In the genomic region with DNA sequence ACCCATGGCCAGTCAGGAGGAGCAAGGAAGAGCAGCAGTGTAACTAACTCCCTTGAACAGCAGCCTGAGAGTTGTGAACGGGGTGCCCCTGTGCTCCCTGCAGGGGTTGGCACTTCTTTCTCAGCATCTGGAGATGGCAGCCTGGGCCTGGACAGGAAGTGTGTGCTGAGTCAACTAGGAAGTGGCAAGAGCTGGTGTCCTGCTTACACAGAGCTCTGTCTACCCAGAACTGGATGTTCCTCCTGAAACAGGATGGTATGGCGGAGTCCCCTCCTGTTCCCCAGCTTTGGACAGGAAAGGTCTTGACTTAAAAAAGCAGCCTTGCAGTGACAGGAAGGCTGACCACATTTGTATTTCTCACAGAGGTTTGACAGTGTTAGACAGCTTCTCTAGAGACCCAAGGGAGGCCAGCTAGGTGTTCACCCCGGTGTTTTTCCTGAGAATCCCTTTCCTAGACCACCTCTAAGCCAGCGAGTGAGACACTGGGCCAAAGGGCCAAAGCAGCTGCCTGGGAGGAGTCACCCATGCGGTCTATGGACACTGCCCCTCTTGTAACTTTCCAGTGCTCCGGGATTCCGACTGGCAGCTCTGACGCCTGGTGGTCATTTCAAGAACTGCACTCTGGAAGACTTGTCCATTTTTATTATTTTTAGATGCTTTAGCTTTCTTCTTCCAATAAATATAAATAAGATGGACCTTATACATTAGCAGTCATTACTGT, we compare ENCODE assay signal across 8 mouse cellular contexts. TPM values are rescaled to one million over a fixed set of nuclear protein-coding genes. Genes with fewer than 3 reads are reported as not detected.
DNase-seq lines count a peak whose midpoint lies in the region; ATAC-seq lines count a peak whose summit lies in the region.

No protein-coding gene starts in this region.

- DNase-seq in A20 (ENCODE audit: low read depth, low spot score) (peak; percentile 82), NIH3T3 (ENCODE audit: low read depth) (peak; percentile 87)
- DNase-seq in cerebellum, adult 9-11 months: peak; percentile 32
- DNase-seq in gastrocnemius, postnatal 4 days (ENCODE audit: low spot score in 2 of 2): peak; percentile 63 to 87
- peak; percentile 74 for DNase-seq in liver, embryonic 13.5 days
- peak; percentile 61 for DNase-seq in thymus, postnatal 0 days (ENCODE audit: low spot score)

- WGBS in kidney, embryonic 14.5 days: 24% methylated on average over 8 of the region's 8 CpGs
- 9% methylated on average over 8 of the region's 8 CpGs for WGBS in liver, embryonic 13.5 days (ENCODE audit: insufficient replicate concordance)

- H3K27ac ChIP-seq in kidney, embryonic 14.5 days (ENCODE audit: low read depth, low read length): peak overlapping the region; percentile 37; the same call in 1 of the 2 replicates
- H3K27ac ChIP-seq in liver, embryonic 13.5 days: peak overlapping the region; percentile 92

- H3K4me3 ChIP-seq in kidney, embryonic 14.5 days (ENCODE audit: low read length): no peak overlapping the region
- no peak overlapping the region for H3K4me3 ChIP-seq in liver, embryonic 13.5 days (replicated peaks)

- H3K4me1 ChIP-seq in kidney, embryonic 14.5 days (ENCODE audit: control insufficient read depth, insufficient read depth, low read length): peaks cover 11% of the 10 kb centered on the region
- H3K4me1 ChIP-seq in liver, embryonic 13.5 days (replicated peaks): peaks cover 71% of the 10 kb centered on the region

- no peak overlapping the region for H3K4me2 ChIP-seq in kidney, embryonic 14.5 days (replicated peaks; ENCODE audit: low read depth, low read length)
- peak overlapping the region; percentile 32 for H3K4me2 ChIP-seq in liver, embryonic 13.5 days

- H3K9ac ChIP-seq in kidney, embryonic 14.5 days (ENCODE audit: low read depth, low read length): no peak overlapping the region
- H3K9ac ChIP-seq in liver, embryonic 13.5 days: peak overlapping the region; percentile 68

- no peaks in the 10 kb centered on the region for H3K9me3 ChIP-seq in kidney, embryonic 14.5 days (ENCODE audit: control insufficient read depth, low read length)
- H3K9me3 ChIP-seq in liver, embryonic 13.5 days (replicated peaks): no peaks in the 10 kb centered on the region

- ATAC-seq in kidney, embryonic 14.5 days (ENCODE audit: low FRiP score, low TSS enrichment): peak; percentile 70
- peak; percentile 72 for ATAC-seq in liver, embryonic 13.5 days (ENCODE audit: low read depth)
- peak; percentile 72 for ATAC-seq in neutrophil, adult 5-6 weeks (ENCODE audit: extremely low read depth, insufficient number of reproducible peaks, low FRiP score, poor library complexity, severe bottlenecking)

- no peaks in the 10 kb centered on the region for H3K36me3 ChIP-seq in kidney, embryonic 14.5 days (ENCODE audit: control insufficient read depth, insufficient read depth, low read length)
- no peaks in the 10 kb centered on the region for H3K36me3 ChIP-seq in liver, embryonic 13.5 days

- no peaks in the 10 kb centered on the region for H3K27me3 ChIP-seq in kidney, embryonic 14.5 days (ENCODE audit: control insufficient read depth, insufficient read depth, low read length)
- no peaks in the 10 kb centered on the region for H3K27me3 ChIP-seq in liver, embryonic 13.5 days

RNA-seq across cellular contexts. Expression of a gene that starts 20.7 kb away (rescaled TPM):
- 100 to 1,000 TPM; 118 to 125 TPM for total RNA-seq in gastrocnemius, postnatal 4 days (2021)
- 54.5 and 55.9 TPM in 2 replicates for polyA plus RNA-seq in kidney, embryonic 14.5 days (2014; fragmentation: Nextera tagmentation; extraction: Ambion mirVana)
- polyA plus RNA-seq in liver, embryonic 13.5 days (2015; fragmentation: Nextera tagmentation; extraction: Ambion mirVana): 55.6 and 62.5 TPM in 2 replicates
- 206 and 210 TPM in 2 replicates for total RNA-seq in neutrophil, adult 5-6 weeks (2017)
- polyA plus RNA-seq in thymus, postnatal 0 days (2015; fragmentation: Nextera tagmentation; extraction: Ambion mirVana): 47.9 and 56.5 TPM in 2 replicates

Comparison
In these comparisons a context has a peak if more than half of its experiments do, and no peak if none do; other contexts are left out.
1. DNase-seq: peak in every context shown above with its lines; median percentile 87 in NIH3T3; 82 in A20; 75 in gastrocnemius, postnatal 4 days; 74 in liver, embryonic 13.5 days; 61 in thymus, postnatal 0 days; 32 in cerebellum, adult 9-11 months.